Mouse (Mus musculus): Measurements from ENCODE around the gene Scube2. TPM values are rescaled to one million over a fixed set of nuclear protein-coding genes. Genes with fewer than 3 reads are reported as not detected.

The Scube2 gene
- polyA plus RNA-seq, 1 experiment from 2014 or later = 1.4 TPM

- no peak for ATAC-seq (ENCODE audit: low FRiP score)
- H3K36me3 ChIP-seq = no peaks in the 10 kb centered on the region
- H3K4me3 ChIP-seq = no peak overlapping the region
- H3K9ac ChIP-seq = no peak overlapping the region
- no peak overlapping the region for H3K4me2 ChIP-seq
- WGBS = 59% methylated on average over 3 of the region's 3 CpGs
- no peak overlapping the region for H3K27ac ChIP-seq
- peaks cover 5% of the 10 kb centered on the region for H3K4me1 ChIP-seq (replicated peaks)
- H3K27me3 ChIP-seq = no peaks in the 10 kb centered on the region
- no peaks in the 10 kb centered on the region for H3K9me3 ChIP-seq
These were observed 10.1 kb upstream of the Scube2 start for GRCm38 (mm10) chr7:109875598-109875997.

- Histone ChIP-seq H3K27ac (no peak overlapping the region), H3K9ac (no peak overlapping the region), H3K4me1 (replicated peaks) (peaks cover 5% of the 10 kb centered on the region), H3K4me2 (no peak overlapping the region), H3K9me3 (no peaks in the 10 kb centered on the region), H3K27me3 (no peaks in the 10 kb centered on the region), H3K4me3 (no peak overlapping the region), H3K36me3 (no peaks in the 10 kb centered on the region)
- peak; percentile 57 for ATAC-seq (ENCODE audit: low FRiP score)
These were observed 9.6 kb upstream of the Scube2 start for GRCm38 (mm10) chr7:109875033-109875432.

- Histone ChIP-seq H3K36me3 (no peaks in the 10 kb centered on the region), H3K4me2 (no peak overlapping the region), H3K27ac (no peak overlapping the region), H3K9ac (no peak overlapping the region), H3K9me3 (no peaks in the 10 kb centered on the region), H3K27me3 (no peaks in the 10 kb centered on the region), H3K4me3 (no peak overlapping the region), H3K4me1 (replicated peaks) (peaks cover 5% of the 10 kb centered on the region)
- ATAC-seq (ENCODE audit: low FRiP score) = no peak
- WGBS = 65% methylated on average over 5 of the region's 5 CpGs
These were observed 7.7 kb upstream of the Scube2 start for GRCm38 (mm10) chr7:109873170-109873569.

- WGBS = 87% methylated on average over 5 of the region's 5 CpGs
- Histone ChIP-seq H3K9me3 (no peaks in the 10 kb centered on the region), H3K27ac (no peak overlapping the region), H3K4me1 (replicated peaks) (peaks cover 5% of the 10 kb centered on the region), H3K36me3 (no peaks in the 10 kb centered on the region), H3K4me2 (no peak overlapping the region), H3K4me3 (no peak overlapping the region), H3K9ac (no peak overlapping the region), H3K27me3 (0 out of 2 replicates have a peak, but pooled peaks cover 7% of the 10 kb centered on the region)
- ATAC-seq (ENCODE audit: low FRiP score) = no peak
These were observed 5.8 kb upstream of the Scube2 start for GRCm38 (mm10) chr7:109871232-109871631.

- Histone ChIP-seq H3K27me3 (peaks cover 23% of the 10 kb centered on the region), H3K9ac (no peak overlapping the region), H3K36me3 (no peaks in the 10 kb centered on the region), H3K4me2 (no peak overlapping the region), H3K27ac (no peak overlapping the region), H3K4me1 (replicated peaks) (peaks cover 20% of the 10 kb centered on the region), H3K4me3 (no peak overlapping the region), H3K9me3 (no peaks in the 10 kb centered on the region)
- WGBS = 21% methylated on average over 3 of the region's 3 CpGs
- no peak for ATAC-seq (ENCODE audit: low FRiP score)
These were observed 3.0 kb upstream of the Scube2 start for GRCm38 (mm10) chr7:109868498-109868897.

GRCm38 (mm10) chr7:109866643-109867042, 1.2 kb upstream of the Scube2 start:
- Histone ChIP-seq H3K9me3 (no peaks in the 10 kb centered on the region), H3K27me3 (peaks cover 31% of the 10 kb centered on the region), H3K4me1 (replicated peaks) (peaks cover 20% of the 10 kb centered on the region), H3K9ac (no peak overlapping the region), H3K4me2 (no peak overlapping the region), H3K27ac (no peak overlapping the region), H3K36me3 (no peaks in the 10 kb centered on the region), H3K4me3 (no peak overlapping the region)
- 27% methylated on average over 3 of the region's 3 CpGs for WGBS
- no peak for ATAC-seq (ENCODE audit: low FRiP score)

- peaks cover 31% of the 10 kb centered on the region for H3K27me3 ChIP-seq
- no peak overlapping the region for H3K4me2 ChIP-seq
- 16% methylated on average over 4 of the region's 4 CpGs for WGBS
- no peaks in the 10 kb centered on the region for H3K9me3 ChIP-seq
- ATAC-seq (ENCODE audit: low FRiP score) = no peak
- H3K27ac ChIP-seq = no peak overlapping the region
- H3K36me3 ChIP-seq = no peaks in the 10 kb centered on the region
- no peak overlapping the region for H3K9ac ChIP-seq
- H3K4me1 ChIP-seq (replicated peaks) = peaks cover 20% of the 10 kb centered on the region
- no peak overlapping the region for H3K4me3 ChIP-seq
These were observed 1.9 kb downstream of the Scube2 start for GRCm38 (mm10) chr7:109863561-109863960.

GRCm38 (mm10) chr7:109860162-109860561, 5.3 kb downstream of the Scube2 start:
- Histone ChIP-seq H3K9me3 (no peaks in the 10 kb centered on the region), H3K36me3 (no peaks in the 10 kb centered on the region), H3K27ac (no peak overlapping the region), H3K4me2 (no peak overlapping the region), H3K4me3 (no peak overlapping the region), H3K4me1 (replicated peaks) (peaks cover 15% of the 10 kb centered on the region), H3K9ac (no peak overlapping the region), H3K27me3 (peaks cover 24% of the 10 kb centered on the region)
- no peak for ATAC-seq (ENCODE audit: low FRiP score)
- 91% methylated on average over 7 of the region's 7 CpGs for WGBS

GRCm38 (mm10) chr7:109859354-109859753, 6.1 kb downstream of the Scube2 start:
- Histone ChIP-seq H3K9me3 (no peaks in the 10 kb centered on the region), H3K4me3 (no peak overlapping the region), H3K27ac (no peak overlapping the region), H3K4me2 (no peak overlapping the region), H3K9ac (no peak overlapping the region), H3K27me3 (peaks cover 16% of the 10 kb centered on the region), H3K36me3 (no peaks in the 10 kb centered on the region), H3K4me1 (replicated peaks) (peaks cover 8% of the 10 kb centered on the region; the same call in 1 of the 2 replicates)
- WGBS = 71% methylated on average over 6 of the region's 6 CpGs
- ATAC-seq (ENCODE audit: low FRiP score) = no peak

GRCm38 (mm10) chr7:109852752-109853212, 12.7 kb downstream of the Scube2 start:
- no peaks in the 10 kb centered on the region for H3K9me3 ChIP-seq
- no peaks in the 10 kb centered on the region for H3K36me3 ChIP-seq
- no peak overlapping the region for H3K4me3 ChIP-seq
- H3K27me3 ChIP-seq = 0 out of 2 replicates have a peak, but pooled peaks cover 3% of the 10 kb centered on the region
- no peak overlapping the region for H3K27ac ChIP-seq
- peaks cover 23% of the 10 kb centered on the region for H3K4me1 ChIP-seq (replicated peaks)
- WGBS = 65% methylated on average over 7 of the region's 7 CpGs
- H3K9ac ChIP-seq = no peak overlapping the region
- no peak for ATAC-seq (ENCODE audit: low FRiP score)
- no peak overlapping the region for H3K4me2 ChIP-seq

- no peak for ATAC-seq (ENCODE audit: low FRiP score)
- Histone ChIP-seq H3K27me3 (0 out of 2 replicates have a peak, but pooled peaks cover 3% of the 10 kb centered on the region), H3K27ac (no peak overlapping the region), H3K4me1 (replicated peaks) (peaks cover 23% of the 10 kb centered on the region), H3K9ac (no peak overlapping the region), H3K9me3 (no peaks in the 10 kb centered on the region), H3K4me2 (no peak overlapping the region), H3K36me3 (no peaks in the 10 kb centered on the region), H3K4me3 (no peak overlapping the region)
- 70% methylated on average over 7 of the region's 7 CpGs for WGBS
These were observed 13.5 kb downstream of the Scube2 start for GRCm38 (mm10) chr7:109852017-109852416.

- 20% methylated on average over 3 of the region's 3 CpGs for WGBS
- no peaks in the 10 kb centered on the region for H3K9me3 ChIP-seq
- no peak overlapping the region for H3K4me2 ChIP-seq
- no peaks in the 10 kb centered on the region for H3K36me3 ChIP-seq
- H3K4me3 ChIP-seq = no peak overlapping the region
- no peak overlapping the region for H3K27ac ChIP-seq
- no peak for ATAC-seq (ENCODE audit: low FRiP score)
- H3K27me3 ChIP-seq = 0 out of 2 replicates have a peak, but pooled peaks cover 3% of the 10 kb centered on the region
- H3K9ac ChIP-seq = no peak overlapping the region
- peaks cover 23% of the 10 kb centered on the region for H3K4me1 ChIP-seq (replicated peaks)
These were observed 14.9 kb downstream of the Scube2 start for GRCm38 (mm10) chr7:109850531-109850930.

- no peak for ATAC-seq (ENCODE audit: low FRiP score)
- Histone ChIP-seq H3K4me1 (replicated peaks) (peaks cover 23% of the 10 kb centered on the region), H3K27ac (0 out of 2 replicates have a peak overlapping the region, but pooled peaks have one; percentile 4), H3K27me3 (0 out of 2 replicates have a peak, but pooled peaks cover 3% of the 10 kb centered on the region), H3K4me3 (no peak overlapping the region), H3K4me2 (no peak overlapping the region), H3K36me3 (no peaks in the 10 kb centered on the region), H3K9me3 (no peaks in the 10 kb centered on the region), H3K9ac (no peak overlapping the region)
- 21% methylated on average over 8 of the region's 8 CpGs for WGBS
These were observed 15.6 kb downstream of the Scube2 start for GRCm38 (mm10) chr7:109849750-109850434.
